Mouse (Mus musculus) hindbrain, postnatal 0 days (tissue): ENCODE data around the gene Terf2. TPM values are rescaled to one million over a fixed set of nuclear protein-coding genes. Genes with fewer than 3 reads are reported as not detected.

Experiments
- ATAC-seq: fragments of 200-750 bp; cut with Nextera tagmentation; 2 replicates; pipeline ENCODE4 v1.8.0; 2017; ENCODE audit warnings: mild to moderate bottlenecking, moderate TSS enrichment, moderate library complexity
- DNase-seq: peaks from one replicate; pipeline ENCODE4 v3.0.0-alpha.2; 2015; ENCODE audit warnings: low spot score
- H3K27ac ChIP-seq: fragments of 300-500 bp; sonication (generic); 2 replicates; pipeline ENCODE4 v1.5.1; 2014; ENCODE audit warnings: mild to moderate bottlenecking
- H3K27me3 ChIP-seq: fragments of 300-500 bp; sonication (generic); 2 replicates; pipeline ENCODE4 v1.6.1; 2014; ENCODE audit warnings: low read length, mixed read lengths; ENCODE audit not compliant: insufficient read depth
- H3K36me3 ChIP-seq: fragments of 300-500 bp; sonication (generic); 2 replicates; pipeline ENCODE4 v1.6.1; 2014; ENCODE audit warnings: low read length, mixed read lengths; ENCODE audit not compliant: insufficient read depth
- H3K4me1 ChIP-seq: fragments of 300-500 bp; sonication (generic); 2 replicates; pipeline ENCODE4 v1.6.1; 2014; ENCODE audit warnings: antibody characterized with exemption, low read length, mixed read lengths; ENCODE audit not compliant: insufficient read depth
- H3K4me2 ChIP-seq: fragments of 300-500 bp; sonication (generic); 2 replicates; pipeline ENCODE4 v1.6.1; 2014; ENCODE audit warnings: low read depth, mild to moderate bottlenecking, low read length, moderate library complexity, mixed read lengths
- H3K4me3 ChIP-seq: fragments of 300-500 bp; sonication (generic); 2 replicates; pipeline ENCODE4 v1.5.1; 2014; ENCODE audit warnings: low read length
- H3K9ac ChIP-seq: fragments of 300-500 bp; sonication (generic); replicated peaks from 2 replicates; pipeline ENCODE4 v1.6.1; 2014; ENCODE audit warnings: mild to moderate bottlenecking, low read length, moderate library complexity, mixed read lengths
- H3K9me3 ChIP-seq: fragments of 300-500 bp; sonication (generic); 2 replicates; pipeline ENCODE4 v1.6.1; 2016; ENCODE audit warnings: low read length, mixed read lengths
- CTCF ChIP-seq: IDR thresholded peaks from 2 replicates; pipeline ENCODE4 v1.5.1; 2016; ENCODE audit warnings: antibody characterized with exemption, control low read depth, low read depth
- WGBS: fragments of 180-500 bp; shearing (Covaris S2); extraction: QIAGEN DNeasy Blood & Tissue Kit; methylation state at CpG from one replicate; pipeline ENCODE4 v1.1.7; 2014; 5-methylcytosine and 5-hydroxymethylcytosine counted together
- polyA plus RNA-seq: library from polyadenylated mRNA; unstranded; fragments of >200 nt; fragmentation: Nextera tagmentation; extraction: Ambion mirVana; gene quantifications from 2 replicates; pipeline ENCODE4 v1.2.1, GENCODE M21; 2015
- total RNA-seq: library from RNA; depleted of rRNA; stranded (reverse); fragments of >200 nt; gene quantifications from 2 replicates; pipeline ENCODE4 v1.2.3, GENCODE M21; 2014

Terf2 gene
- total and polyA plus RNA-seq, 2 experiments from 2014 or later: 15.5 to 23.2 TPM

- Histone ChIP-seq H3K4me2 (no peak overlapping the region), H3K9me3 (no peaks in the 10 kb centered on the region), H3K4me1 (no peaks in the 10 kb centered on the region), H3K27me3 (no peaks in the 10 kb centered on the region), H3K36me3 (no peaks in the 10 kb centered on the region), H3K9ac (no peak overlapping the region), H3K27ac (no peak overlapping the region), H3K4me3 (no peak overlapping the region)
- 27% methylated on average over 8 of the region's 8 CpGs for WGBS
- ATAC-seq: no peak
- TF ChIP-seq CTCF: no peak
- no peak for DNase-seq
Measured at GRCm38 (mm10) chr8:107136003-107136612, 39.8 kb upstream of the Terf2 start.

- no peaks in the 10 kb centered on the region for H3K4me1 ChIP-seq
- H3K4me3 ChIP-seq: no peak overlapping the region
- 57% methylated on average over 6 of the region's 6 CpGs for WGBS
- no peaks in the 10 kb centered on the region for H3K9me3 ChIP-seq
- H3K27me3 ChIP-seq: no peaks in the 10 kb centered on the region
- ATAC-seq (no peak), DNase-seq (no peak)
- no peak for TF ChIP-seq CTCF
- no peak overlapping the region for H3K9ac ChIP-seq
- H3K36me3 ChIP-seq: no peaks in the 10 kb centered on the region
- no peak overlapping the region for H3K27ac ChIP-seq
- H3K4me2 ChIP-seq: no peak overlapping the region
Measured at GRCm38 (mm10) chr8:107133881-107134280, 37.5 kb upstream of the Terf2 start.

GRCm38 (mm10) chr8:107132581-107133491 is 36.5 kb upstream of the Terf2 start:
- H3K36me3 ChIP-seq: no peaks in the 10 kb centered on the region
- 86% methylated on average over 24 of the region's 24 CpGs for WGBS
- no peak overlapping the region for H3K27ac ChIP-seq
- no peak for DNase-seq
- ATAC-seq: no peak
- H3K9me3 ChIP-seq: no peaks in the 10 kb centered on the region
- H3K4me1 ChIP-seq: no peaks in the 10 kb centered on the region
- H3K4me3 ChIP-seq: no peak overlapping the region
- no peak for TF ChIP-seq CTCF
- H3K27me3 ChIP-seq: no peaks in the 10 kb centered on the region
- H3K4me2 ChIP-seq: no peak overlapping the region
- no peak overlapping the region for H3K9ac ChIP-seq

- TF ChIP-seq CTCF: no peak
- H3K36me3 ChIP-seq: no peaks in the 10 kb centered on the region
- no peak overlapping the region for H3K27ac ChIP-seq
- no peak overlapping the region for H3K4me3 ChIP-seq
- WGBS: 68% methylated on average over 6 of the region's 6 CpGs
- H3K4me2 ChIP-seq: no peak overlapping the region
- H3K9me3 ChIP-seq: no peaks in the 10 kb centered on the region
- H3K9ac ChIP-seq: no peak overlapping the region
- ATAC-seq (no peak), DNase-seq (no peak)
- no peaks in the 10 kb centered on the region for H3K4me1 ChIP-seq
- no peaks in the 10 kb centered on the region for H3K27me3 ChIP-seq
Measured at GRCm38 (mm10) chr8:107130028-107130427, 33.7 kb upstream of the Terf2 start.

- Histone ChIP-seq H3K27me3 (no peaks in the 10 kb centered on the region), H3K27ac (no peak overlapping the region), H3K4me3 (no peak overlapping the region), H3K36me3 (no peaks in the 10 kb centered on the region), H3K4me1 (no peaks in the 10 kb centered on the region), H3K9me3 (no peaks in the 10 kb centered on the region), H3K4me2 (no peak overlapping the region), H3K9ac (no peak overlapping the region)
- ATAC-seq: no peak
- WGBS: 41% methylated on average over 8 of the region's 8 CpGs
- DNase-seq: peak; percentile 27
- no peak for TF ChIP-seq CTCF
Measured at GRCm38 (mm10) chr8:107129171-107130025, 33.1 kb upstream of the Terf2 start.

- no peaks in the 10 kb centered on the region for H3K27me3 ChIP-seq
- no peaks in the 10 kb centered on the region for H3K4me1 ChIP-seq
- TF ChIP-seq CTCF: no peak
- no peak overlapping the region for H3K9ac ChIP-seq
- no peak for ATAC-seq
- H3K36me3 ChIP-seq: no peaks in the 10 kb centered on the region
- no peak overlapping the region for H3K27ac ChIP-seq
- WGBS: 76% methylated on average over 8 of the region's 8 CpGs
- no peak overlapping the region for H3K4me3 ChIP-seq
- DNase-seq: no peak
- H3K4me2 ChIP-seq: no peak overlapping the region
- H3K9me3 ChIP-seq: no peaks in the 10 kb centered on the region
Measured at GRCm38 (mm10) chr8:107124343-107124742, 28.0 kb upstream of the Terf2 start.
